Mouse (Mus musculus) liver, adult 2 months (tissue): ENCODE measurements around the gene Olfr1410.

Source experiments
- CTCF ChIP-seq: fragments of 200-500 bp; IDR thresholded peaks from 2 replicates; pipeline ENCODE4 v1.5.1; 2011; ENCODE audit warnings: low read depth, low read length, control low read depth
- POLR2A ChIP-seq: fragments of 200-500 bp; IDR thresholded peaks from 2 replicates; pipeline ENCODE4 v1.6.1; 2011; ENCODE audit warnings: low read length, control low read depth; ENCODE audit not compliant: insufficient read depth; ENCODE audit errors: extremely low read depth

DNA sequence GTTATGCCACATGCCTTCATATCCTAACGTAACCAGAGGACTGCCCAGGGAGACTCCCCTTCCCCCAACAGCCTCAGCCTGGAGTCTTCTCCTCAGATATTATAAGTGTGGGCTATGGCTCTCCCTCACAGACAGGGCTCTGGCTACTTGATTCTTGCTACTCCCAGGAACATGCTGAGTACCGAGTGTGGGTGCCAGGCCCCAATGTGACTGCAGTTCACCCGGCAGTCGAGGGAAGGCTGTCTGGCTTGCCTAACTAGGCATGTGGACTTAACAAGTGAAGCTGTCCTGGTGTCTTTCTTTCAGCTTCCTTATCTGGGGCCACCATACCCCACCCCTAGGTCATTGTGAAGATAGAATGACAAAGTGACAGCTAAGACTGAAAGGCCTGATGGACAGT, 38.1 kb downstream of the Olfr1410 start:
- TF ChIP-seq CTCF = no peak
- no peak for TF ChIP-seq POLR2A
